Mouse (Mus musculus) v-Abl transformed pro-B cells (cell line): ENCODE results near the gene Camta2.

Experiments used
- in situ Hi-C, 2 experiments: fragments of 400-800 bp; cut with MboI; formaldehyde crosslinking; loops; one replicate each; pipeline ENCODE4 v1.15.1; 2025; ENCODE audit not compliant: unreplicated experiment in 2 of 2

Gene Camta2

GRCm38 (mm10) chr11:70652884-70653344, 35.0 kb downstream of the Camta2 start:
- in situ Hi-C loops, result loop anchor here in 1 of 2 experiments (25.0 kb wide), 1 partner anchor 1241 kb away; the partner anchor contains the start of gene Kdm6b

DNA sequence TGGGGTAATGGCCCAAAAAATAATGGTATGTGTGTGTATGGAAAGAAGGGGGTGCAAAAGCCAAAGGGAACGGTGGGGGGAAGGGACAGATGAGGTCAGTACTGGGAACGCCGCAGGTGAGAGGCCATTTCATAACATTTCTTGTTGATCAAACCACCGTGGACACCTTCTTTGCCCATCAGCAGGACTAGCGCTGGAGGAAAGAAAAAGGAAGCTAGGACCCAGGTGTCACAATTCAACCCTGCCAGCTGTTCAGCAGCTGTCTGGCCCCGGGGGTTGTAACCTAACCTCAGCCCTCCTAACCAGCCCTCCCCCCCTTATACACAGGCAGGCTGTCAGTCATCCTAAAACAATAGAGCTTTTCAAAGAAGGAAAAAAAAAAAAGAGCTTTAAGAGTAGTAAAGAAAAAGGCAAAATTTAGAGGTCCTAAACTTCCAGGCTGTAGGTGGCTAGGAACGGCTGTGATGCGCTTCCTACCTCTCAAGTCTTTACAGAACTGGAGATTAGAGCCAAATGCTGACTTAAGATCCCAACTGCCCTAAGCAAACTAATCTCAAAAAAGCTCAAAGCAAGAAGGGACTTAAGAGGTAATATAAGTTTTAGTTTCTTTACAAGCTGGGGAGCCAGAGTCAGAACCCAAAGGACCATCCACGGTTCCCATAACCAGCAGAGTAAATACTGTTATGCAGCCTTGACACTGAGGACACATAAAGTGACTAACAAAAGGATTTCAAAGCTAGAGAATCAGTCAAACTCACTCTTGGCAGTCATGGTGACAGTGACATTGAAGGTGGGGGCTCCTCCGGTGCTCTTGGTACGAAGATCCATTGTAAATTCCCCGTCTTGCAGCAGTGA, 35.6 kb downstream of the Camta2 start:
- in situ Hi-C loops, result loop anchor here in 1 of 2 experiments (25.0 kb wide), 1 partner anchor 1240 kb away; the partner anchor contains the start of gene Kdm6b

GRCm38 (mm10) chr11:70651391-70651790, 36.5 kb downstream of the Camta2 start:
- in situ Hi-C loops, result loop anchor here in 1 of 2 experiments (25.0 kb wide), 1 partner anchor 1239 kb away; the partner anchor contains the start of gene Kdm6b

DNA sequence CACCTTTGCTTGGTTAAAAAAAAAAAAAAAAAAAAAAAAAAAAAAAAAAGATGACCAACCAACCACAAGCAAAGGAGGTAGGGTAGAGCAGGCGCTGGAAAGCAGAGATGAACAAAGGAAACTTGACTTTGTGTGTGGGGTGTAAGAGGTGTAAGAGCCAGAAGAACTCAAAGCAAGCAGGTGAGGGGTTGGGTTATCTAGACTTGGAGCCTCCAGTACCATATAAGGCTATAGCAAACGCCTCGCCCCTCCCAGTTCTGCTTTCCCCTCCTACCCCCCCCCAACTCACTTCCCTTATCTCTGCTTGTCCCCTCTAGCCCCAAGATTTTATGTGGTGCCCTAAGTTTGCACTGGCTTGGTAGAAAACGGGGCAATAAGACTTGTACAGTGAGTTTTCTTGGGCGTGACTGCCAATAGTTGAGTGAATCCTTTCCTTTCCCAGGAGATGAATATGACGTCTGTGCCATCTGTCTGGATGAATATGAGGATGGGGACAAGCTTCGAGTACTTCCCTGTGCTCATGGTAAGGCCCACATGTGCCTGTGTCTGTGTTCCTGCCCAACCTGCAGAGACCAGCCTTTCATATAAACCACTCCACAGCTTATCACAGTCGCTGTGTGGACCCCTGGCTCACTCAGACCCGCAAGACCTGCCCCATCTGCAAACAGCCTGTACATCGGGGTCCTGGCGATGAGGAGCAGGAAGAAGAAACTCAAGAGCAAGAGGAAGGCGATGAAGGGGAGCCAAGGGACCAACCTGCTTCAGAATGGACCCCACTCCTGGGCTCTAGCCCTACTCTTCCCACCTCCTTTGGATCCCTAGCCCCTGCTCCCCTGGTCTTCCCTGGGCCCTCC, 37.4 kb downstream of the Camta2 start:
- in situ Hi-C loops, result loop anchor here in 1 of 2 experiments (25.0 kb wide), 1 partner anchor 1238 kb away; the partner anchor contains the start of gene Kdm6b

DNA sequence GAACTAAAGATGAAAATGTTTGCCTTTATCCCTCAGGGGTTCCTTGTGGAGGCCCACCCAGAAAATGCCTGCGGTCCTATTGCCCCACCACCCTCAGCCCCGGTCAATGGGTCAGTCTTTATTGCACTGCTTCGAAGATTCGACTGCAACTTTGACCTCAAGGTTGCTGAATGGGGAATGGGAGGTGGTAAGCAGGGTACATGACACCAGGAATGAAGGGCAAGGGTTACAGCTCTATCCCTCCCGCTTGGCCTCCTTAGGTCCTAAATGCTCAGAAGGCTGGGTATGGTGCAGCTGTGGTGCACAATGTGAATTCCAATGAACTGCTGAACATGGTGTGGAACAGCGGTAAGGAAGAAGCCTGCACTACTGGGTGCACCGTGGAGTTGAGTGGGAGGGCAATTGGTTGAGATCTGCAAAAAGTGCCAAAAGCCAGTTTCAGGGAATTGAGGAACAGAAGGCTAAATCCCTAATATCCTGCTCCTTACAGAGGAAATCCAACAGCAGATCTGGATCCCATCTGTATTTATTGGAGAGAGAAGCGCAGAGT, 38.6 kb downstream of the Camta2 start:
- in situ Hi-C loops, result no loop called here

DNA sequence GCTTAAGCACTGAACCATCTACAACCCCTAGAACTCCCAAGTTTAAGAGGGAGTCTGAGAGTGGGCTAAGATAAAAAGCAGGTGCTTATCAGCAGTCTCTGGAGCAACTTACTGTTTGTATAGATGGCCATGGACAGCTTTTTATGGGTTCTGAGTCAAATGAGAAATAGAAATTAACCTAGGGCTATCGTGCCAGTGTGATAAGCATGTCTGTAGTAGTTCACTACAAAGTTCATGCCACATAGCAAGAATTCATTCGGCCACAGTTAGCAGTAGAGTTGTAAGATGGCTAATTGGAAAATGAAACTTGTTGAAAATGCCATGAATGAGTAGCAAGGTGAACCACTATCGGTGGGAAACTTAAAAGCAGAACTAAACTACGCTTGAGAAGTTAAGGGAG, 39.4 kb downstream of the Camta2 start:
- in situ Hi-C loops, result no loop called here

DNA sequence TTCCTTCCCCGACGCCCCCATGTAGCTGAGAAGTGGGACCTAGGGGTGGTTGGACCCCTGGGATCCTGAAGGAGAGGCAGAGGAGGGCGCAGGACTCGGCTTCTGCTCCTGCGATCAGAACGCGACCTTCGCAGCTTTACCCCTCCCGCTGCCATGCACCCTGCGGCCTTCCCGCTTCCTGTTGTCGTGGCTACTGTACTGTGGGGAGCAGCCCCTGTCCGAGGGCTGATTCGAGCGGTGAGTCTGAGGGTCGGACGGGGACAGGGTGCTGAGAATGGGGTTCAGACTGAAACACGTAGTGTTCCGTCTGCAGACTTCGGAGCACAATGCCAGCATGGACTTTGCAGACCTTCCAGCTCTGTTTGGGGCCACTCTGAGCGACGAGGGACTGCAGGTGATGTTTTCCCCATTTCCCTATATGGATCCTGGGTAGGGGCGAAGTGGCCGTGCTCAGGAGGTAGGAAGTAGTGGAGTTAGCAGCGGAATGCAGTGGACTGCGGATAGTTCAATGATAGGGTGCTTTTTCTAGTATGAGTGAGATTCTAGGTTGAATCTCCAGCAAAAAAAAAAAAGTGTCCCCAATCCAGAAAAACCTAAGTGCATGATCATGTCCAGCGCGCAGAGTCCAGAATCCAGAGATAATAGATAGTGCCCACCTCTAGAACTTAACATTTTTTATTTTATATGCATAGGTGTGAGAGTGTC, 40.0 kb downstream of the Camta2 start:
- in situ Hi-C loops, result no loop called here

DNA sequence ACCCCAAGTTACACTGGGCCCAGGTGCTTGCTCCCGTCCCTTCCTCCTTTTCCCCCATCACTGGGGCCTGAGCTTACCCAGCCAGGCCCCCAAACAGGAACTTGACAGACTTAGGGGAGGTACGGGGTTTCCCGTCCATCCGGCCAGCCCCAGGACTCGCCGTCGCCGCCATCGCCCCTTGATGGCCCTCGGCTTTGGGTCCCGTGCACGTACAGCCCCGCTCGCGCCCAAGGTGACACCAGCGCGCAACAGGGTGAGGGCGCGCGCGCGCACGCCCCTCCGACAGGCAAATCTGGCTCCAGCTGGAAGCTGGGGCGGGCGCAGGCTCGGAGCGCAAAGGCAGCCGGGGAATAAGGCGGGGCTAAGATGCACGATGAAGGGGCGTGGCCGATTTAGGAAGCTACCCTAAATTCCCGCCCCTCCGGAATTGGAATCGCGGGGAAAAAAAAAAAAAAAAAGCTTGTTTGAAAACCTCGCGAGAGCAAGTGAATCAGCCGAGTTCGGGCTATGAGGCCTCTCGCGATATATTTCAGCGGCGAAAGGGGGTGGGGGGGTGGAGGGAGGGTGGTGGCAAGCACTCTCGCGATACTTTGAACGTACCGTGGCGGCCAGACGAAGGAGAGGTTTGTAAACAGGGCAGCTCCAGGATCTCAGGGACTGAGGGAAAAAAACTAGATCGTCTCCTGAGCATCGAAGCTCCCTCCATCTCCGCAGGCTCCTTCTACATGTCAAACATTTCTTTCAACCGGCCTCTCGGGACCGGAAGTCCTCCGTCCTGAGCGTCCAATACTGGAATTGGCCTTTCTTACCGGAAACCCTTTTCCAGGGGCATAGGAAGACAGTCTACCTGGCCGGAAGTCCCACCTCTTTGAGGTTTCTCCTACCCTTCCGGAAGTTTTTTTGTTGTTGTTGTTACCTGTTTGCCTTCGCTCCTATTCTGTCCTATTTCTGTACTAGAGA, 40.9 kb downstream of the Camta2 start, which contains the start of the genes Rnf167 and Slc25a11:
Rnf167 (plus strand) TSS at position 545 of the 960 bp plus-strand sequence.
Slc25a11 (minus strand) TSS at position 789 of the 960 bp plus-strand sequence.
- in situ Hi-C loops, result no loop called here

DNA sequence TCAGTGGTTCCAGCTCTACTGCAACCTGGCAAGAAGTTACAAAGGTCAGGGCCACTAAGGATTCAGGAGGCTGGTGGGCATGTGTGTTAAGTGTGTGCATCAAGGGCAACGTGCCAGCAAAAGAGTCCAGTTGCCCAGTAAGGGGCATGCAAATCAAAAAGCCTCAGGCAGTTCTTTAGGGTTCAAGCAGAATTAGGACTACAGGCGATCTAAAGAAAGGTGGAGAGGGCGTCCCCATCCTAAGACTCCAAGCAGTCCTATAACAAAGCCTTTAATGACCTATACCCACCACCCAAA, 41.7 kb downstream of the Camta2 start:
- in situ Hi-C loops, result no loop called here

- in situ Hi-C loops, result no loop called here
Observed at GRCm38 (mm10) chr11:70645461-70646258, 42.2 kb downstream of the Camta2 start.

GRCm38 (mm10) chr11:70644564-70645103, 43.3 kb downstream of the Camta2 start:
- in situ Hi-C loops, result no loop called here

DNA sequence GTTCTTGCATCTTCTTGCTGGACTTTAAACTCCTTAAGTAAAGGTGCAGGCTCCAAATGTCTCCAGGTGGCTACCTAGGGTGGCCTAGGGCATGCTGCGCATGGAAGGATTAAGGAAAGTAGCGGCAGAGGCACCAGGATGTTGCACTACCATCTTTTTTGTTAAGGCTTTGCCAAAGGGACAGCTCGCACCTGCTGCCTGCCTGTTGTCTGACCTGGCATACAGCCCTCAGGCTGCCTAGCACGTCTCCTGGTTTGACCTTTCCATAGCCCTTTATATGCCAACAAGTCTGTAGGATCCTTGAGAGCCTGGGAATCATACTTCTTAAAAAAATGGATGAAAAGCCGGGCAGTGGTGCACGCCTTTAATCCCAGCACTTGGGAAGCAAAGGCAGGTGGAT, 44.9 kb downstream of the Camta2 start:
- in situ Hi-C loops, result no loop called here

DNA sequence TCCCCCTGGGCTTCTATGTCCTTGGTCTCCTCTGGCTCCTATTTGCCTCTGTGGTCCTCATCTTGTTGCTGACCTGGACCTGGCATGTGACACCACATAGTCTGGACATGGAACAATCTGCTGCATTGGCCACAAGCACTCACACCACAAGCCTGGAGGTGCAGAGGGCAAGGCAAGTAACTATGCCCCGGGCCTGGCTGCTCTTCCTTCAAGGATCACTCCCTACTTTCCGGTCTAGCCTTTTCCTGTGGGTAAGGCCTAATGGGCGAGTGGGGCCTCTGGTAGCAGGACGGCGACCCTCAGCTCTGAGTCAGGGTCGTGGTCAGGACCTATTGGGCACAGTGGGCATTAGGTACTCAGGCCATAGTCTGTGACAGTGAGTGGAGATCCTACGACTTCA, 46.7 kb downstream of the Camta2 start:
- in situ Hi-C loops, result no loop called here

DNA sequence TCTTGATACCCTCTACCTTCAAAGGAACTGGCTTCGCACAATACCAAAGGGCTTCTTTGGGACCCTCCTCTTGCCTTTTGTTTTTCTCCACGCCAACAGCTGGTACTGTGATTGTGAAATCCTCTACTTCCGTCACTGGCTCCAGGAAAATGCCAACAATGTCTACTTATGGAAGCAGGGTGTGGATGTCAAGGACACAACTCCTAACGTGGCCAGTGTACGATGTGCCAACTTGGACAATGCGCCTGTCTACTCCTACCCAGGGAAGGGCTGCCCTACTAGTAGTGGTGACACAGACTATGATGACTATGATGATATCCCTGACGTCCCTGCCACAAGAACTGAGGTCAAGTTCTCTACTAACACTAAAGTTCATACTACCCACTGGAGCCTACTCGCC, 47.9 kb downstream of the Camta2 start:
- in situ Hi-C loops, result loop anchor here in 1 of 2 experiments (10.0 kb wide), 1 partner anchor 45 kb away; the partner anchor contains the start of gene Camta2

- in situ Hi-C loops, result loop anchor here in 1 of 2 experiments (10.0 kb wide), 1 partner anchor 46 kb away; the partner anchor contains the start of gene Camta2
Observed at GRCm38 (mm10) chr11:70638714-70639278, 49.1 kb downstream of the Camta2 start, which contains the start of gene Gp1ba. Gene Gp1ba, plus strand, starts transcription at chr11:70639122.

GRCm38 (mm10) chr11:70638293-70638692, 49.6 kb downstream of the Camta2 start:
- in situ Hi-C loops, result loop anchor here in 1 of 2 experiments (10.0 kb wide), 1 partner anchor 47 kb away; the partner anchor contains the start of gene Camta2

DNA sequence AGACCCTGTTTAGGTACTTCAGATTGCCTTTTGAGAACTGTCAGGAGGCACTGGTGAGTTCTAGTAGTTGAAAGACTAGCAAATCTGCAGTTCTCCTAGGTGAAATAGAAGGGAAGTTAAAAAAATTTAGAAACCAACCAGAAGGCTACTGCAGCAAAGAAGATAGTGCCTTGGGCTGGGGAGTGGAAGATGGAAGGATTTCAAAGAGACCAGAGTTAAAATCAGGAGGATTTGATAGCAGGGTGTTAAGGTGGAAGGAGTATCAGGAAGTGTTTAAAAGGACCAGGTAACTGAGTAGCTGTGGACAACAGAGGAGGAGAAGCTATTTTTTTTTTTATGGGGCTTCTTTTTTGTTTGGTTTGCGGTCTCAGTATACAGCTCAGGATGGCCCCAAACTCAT, 50.1 kb downstream of the Camta2 start:
- in situ Hi-C loops, result loop anchor here in 1 of 2 experiments (10.0 kb wide), 1 partner anchor 47 kb away; the partner anchor contains the start of gene Camta2
